Comparison of ENCODE assay signal across 9 mouse cellular contexts in the genomic region with DNA sequence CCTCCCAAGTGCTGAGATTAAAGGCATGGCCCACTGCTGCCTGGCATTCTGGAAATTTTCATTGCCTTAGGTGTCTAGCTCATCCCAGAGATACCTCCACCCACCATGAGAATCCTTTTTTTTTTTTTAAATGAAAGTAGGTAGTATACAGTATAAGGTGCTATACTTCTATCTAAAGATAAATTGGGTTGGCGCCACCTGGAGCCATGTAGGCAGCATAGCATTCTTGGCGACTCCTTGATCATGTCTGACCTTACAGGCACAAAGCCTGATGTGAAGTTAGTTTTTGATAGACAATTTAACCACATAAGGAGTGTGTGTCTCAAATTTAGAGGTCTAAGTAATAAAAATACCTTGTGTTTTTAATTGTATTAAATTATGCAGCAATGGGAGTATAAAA.
DNase-seq lines count a peak whose midpoint lies in the region; ATAC-seq and TF ChIP-seq lines count a peak whose summit lies in the region.
"Had no signal": no experiment of that assay in that cellular context is flagged by ENCODE, and none has a peak within 500 bp of the region (broad histone marks: within the 10 kb centered on the region; RNA-seq: fewer than 3 reads in every experiment).

No protein-coding gene starts in this region.

- H3K4me1 ChIP-seq in hindbrain, postnatal 0 days (ENCODE audit: insufficient read depth, low read length): no peaks in the 10 kb centered on the region
- no peaks in the 10 kb centered on the region for H3K4me1 ChIP-seq in hindbrain, embryonic 16.5 days (ENCODE audit: control insufficient read depth, insufficient read depth, low read depth, low read length)
- H3K4me1 ChIP-seq in cortical plate, adult 2 months (ENCODE audit: control insufficient read depth, insufficient read depth, low read length): no peaks in the 10 kb centered on the region
- H3K4me1 ChIP-seq in small intestine, adult 2 months (ENCODE audit: control insufficient read depth, insufficient read depth, insufficient read length, low read length): no peaks in the 10 kb centered on the region
- H3K4me1 ChIP-seq: megakaryocyte, embryonic 14.5 days had no signal

- no peak overlapping the region for H3K27ac ChIP-seq in hindbrain, postnatal 0 days
- no peak overlapping the region for H3K27ac ChIP-seq in hindbrain, embryonic 16.5 days (ENCODE audit: low read depth, low read length)
- H3K27ac ChIP-seq in cortical plate, adult 2 months (ENCODE audit: insufficient read depth, low read length): no peak overlapping the region
- H3K27ac ChIP-seq in small intestine, adult 2 months (ENCODE audit: insufficient read depth, low read depth, low read length): no peak overlapping the region

- 60% methylated on average over 2 of the region's 2 CpGs for WGBS in hindbrain, postnatal 0 days
- 48% methylated on average over 2 of the region's 2 CpGs for WGBS in hindbrain, embryonic 16.5 days
- WGBS in small intestine, adult 2 months: 55% methylated on average over 2 of the region's 2 CpGs

- H3K9me3 ChIP-seq in hindbrain, postnatal 0 days (ENCODE audit: low read length): no peaks in the 10 kb centered on the region
- no peaks in the 10 kb centered on the region for H3K9me3 ChIP-seq in hindbrain, embryonic 16.5 days (ENCODE audit: control insufficient read depth, low read length)
- H3K9me3 ChIP-seq: megakaryocyte, embryonic 14.5 days had no signal

- no peaks in the 10 kb centered on the region for H3K27me3 ChIP-seq in hindbrain, postnatal 0 days (ENCODE audit: insufficient read depth, low read length)
- no peaks in the 10 kb centered on the region for H3K27me3 ChIP-seq in hindbrain, embryonic 16.5 days (replicated peaks; ENCODE audit: control insufficient read depth, insufficient read depth, low read length)
- H3K27me3 ChIP-seq in small intestine, adult 2 months (ENCODE audit: control insufficient read depth, insufficient read depth, low read length): no peaks in the 10 kb centered on the region
- H3K27me3 ChIP-seq: megakaryocyte, embryonic 14.5 days had no signal

- H3K9ac ChIP-seq in hindbrain, postnatal 0 days (replicated peaks; ENCODE audit: low read length): no peak overlapping the region
- H3K9ac ChIP-seq in hindbrain, embryonic 16.5 days (ENCODE audit: low read depth, low read length): no peak overlapping the region

- TF ChIP-seq CTCF in hindbrain, postnatal 0 days (IDR thresholded peaks at IDR 0.05; ENCODE audit: low read depth): peak; percentile 19; the same call in 1 of the 2 replicates
- TF ChIP-seq CTCF in cortical plate, adult 2 months (IDR thresholded peaks at IDR 0.05; ENCODE audit: extremely low read depth, insufficient read depth, low read length): 0 out of 2 replicates have a peak, but pooled peaks have one; percentile 29
- peak; percentile 41; the same call in 1 of the 2 replicates for TF ChIP-seq CTCF in small intestine, adult 2 months (IDR thresholded peaks at IDR 0.05; ENCODE audit: extremely low read depth, insufficient read length, insufficient replicate concordance, low read depth, low read length)

- no peaks in the 10 kb centered on the region for H3K36me3 ChIP-seq in hindbrain, postnatal 0 days (ENCODE audit: insufficient read depth, low read length)
- H3K36me3 ChIP-seq in hindbrain, embryonic 16.5 days (ENCODE audit: control insufficient read depth, insufficient read depth, low read length): no peaks in the 10 kb centered on the region
- H3K36me3 ChIP-seq in small intestine, adult 2 months (ENCODE audit: control insufficient read depth, insufficient read depth, low read length): no peaks in the 10 kb centered on the region

- TF ChIP-seq POLR2A in cortical plate, adult 2 months (IDR thresholded peaks at IDR 0.05; ENCODE audit: extremely low read depth, insufficient read depth, low read length): no peak
- TF ChIP-seq POLR2A in small intestine, adult 2 months (IDR thresholded peaks at IDR 0.05; ENCODE audit: low read depth, low read length): no peak

- H3K4me3 ChIP-seq in hindbrain, postnatal 0 days (ENCODE audit: low read length): no peak overlapping the region
- no peak overlapping the region for H3K4me3 ChIP-seq in hindbrain, embryonic 16.5 days (ENCODE audit: low read length)
- no peak overlapping the region for H3K4me3 ChIP-seq in cortical plate, adult 2 months (ENCODE audit: insufficient read depth, low read length)
- no peak overlapping the region for H3K4me3 ChIP-seq in small intestine, adult 2 months (ENCODE audit: low read depth, low read length)
- H3K4me3 ChIP-seq: erythroblast, embryonic 14.5 days; megakaryocyte, embryonic 14.5 days had no signal

- ATAC-seq in hindbrain, postnatal 0 days: no peak
- no peak for ATAC-seq in hindbrain, embryonic 16.5 days

- no peak overlapping the region for H3K4me2 ChIP-seq in hindbrain, postnatal 0 days (ENCODE audit: low read depth, low read length)
- H3K4me2 ChIP-seq in hindbrain, embryonic 16.5 days (ENCODE audit: low read length): no peak overlapping the region

- peak; percentile 15 for DNase-seq in hindbrain, postnatal 0 days (ENCODE audit: low spot score)
- peak; percentile 3 for DNase-seq in thymus, postnatal 14 days
- no peak for DNase-seq in thymus, postnatal 0 days (ENCODE audit: low spot score)
- DNase-seq in B cell, adult 2 months: no peak

Comparison
In these comparisons a context has a peak if more than half of its experiments do, and no peak if none do; other contexts are left out.
1. DNase-seq: peak in hindbrain, postnatal 0 days (single experiment) and thymus, postnatal 14 days (single experiment); none in thymus, postnatal 0 days (single experiment) and B cell, adult 2 months (0 of 2).
2. Peak in every context shown above with its lines, with median percentiles within 50 percentile points of each other: CTCF ChIP-seq.